Mouse (Mus musculus): Measurements from ENCODE around the gene Nmt2. TPM values are rescaled to one million over a fixed set of nuclear protein-coding genes. Genes with fewer than 3 reads are reported as not detected.

Nmt2 gene
- polyA plus RNA-seq (2012; rRNA removed; ENCODE audit: low replicate concordance): 0.60 and 2.8 TPM in 2 replicates

GRCm38 (mm10) chr2:3283602-3284472 is at the start of gene Nmt2:
Gene Nmt2 (plus strand): TSS chr2:3284212.

GRCm38 (mm10) chr2:3332484-3333242 is 48.7 kb downstream of the Nmt2 start, which contains the start of gene Rpp38:
Gene Rpp38 (minus strand): TSS chr2:3332643.

GRCm38 (mm10) chr2:3335611-3336301 is 51.7 kb downstream of the Nmt2 start, which contains the start of gene Acbd7:
Gene Acbd7 (plus strand): TSS chr2:3336168.

Other genes starting within 250 kb of the Nmt2 start
- gene Fam171a1, start 170.0 kb upstream of the Nmt2 start, polyA plus RNA-seq (2012; rRNA removed; ENCODE audit: low replicate concordance): 4.5 and 7.9 TPM in 2 replicates
- gene Rpp38, start 48.4 kb downstream of the Nmt2 start, polyA plus RNA-seq (2012; rRNA removed; ENCODE audit: low replicate concordance): 0.47 and 0.81 TPM in 2 replicates
- not detected in 2 replicates for gene Acbd7, start 52.0 kb downstream of the Nmt2 start, polyA plus RNA-seq (2012; rRNA removed; ENCODE audit: low replicate concordance)
- not detected in 2 replicates for gene Olah, start 113.0 kb downstream of the Nmt2 start, polyA plus RNA-seq (2012; rRNA removed; ENCODE audit: low replicate concordance)
- not detected in 2 replicates for gene Meig1, start 138.4 kb downstream of the Nmt2 start, polyA plus RNA-seq (2012; rRNA removed; ENCODE audit: low replicate concordance)
- 0.46 and 0.65 TPM in 2 replicates for gene Dclre1c, start 139.9 kb downstream of the Nmt2 start, polyA plus RNA-seq (2012; rRNA removed; ENCODE audit: low replicate concordance)
- 1.6 and 1.7 TPM in 2 replicates for gene Suv39h2, start 190.8 kb downstream of the Nmt2 start, polyA plus RNA-seq (2012; rRNA removed; ENCODE audit: low replicate concordance)
- gene Gm45902, start 228.6 kb downstream of the Nmt2 start, polyA plus RNA-seq (2012; rRNA removed; ENCODE audit: low replicate concordance): 0.71 and 0.97 TPM in 2 replicates
- gene Hspa14, start 228.6 kb downstream of the Nmt2 start, polyA plus RNA-seq (2012; rRNA removed; ENCODE audit: low replicate concordance): 6.6 and 8.3 TPM in 2 replicates
- 0.02 and 0.12 TPM in 2 replicates for gene Cdnf, start 228.8 kb downstream of the Nmt2 start, polyA plus RNA-seq (2012; rRNA removed; ENCODE audit: low replicate concordance)